Mouse (Mus musculus): ENCODE measurements around the gene Dus3l.

Gene Dus3l

GRCm38 (mm10) chr17:56764474-56765354 is at the start of gene Dus3l:
Gene Dus3l (plus strand): TSS chr17:56764757.
- DNase-seq (ENCODE audit: low read depth), result peak; percentile 96

- DNase-seq (ENCODE audit: low read depth), result no peak
These were observed 49.2 kb upstream of the Dus3l start for GRCm38 (mm10) chr17:56715360-56715759.

GRCm38 (mm10) chr17:56715914-56716654 is 48.5 kb upstream of the Dus3l start:
- no peak for DNase-seq (ENCODE audit: low read depth)

GRCm38 (mm10) chr17:56716655-56717362 is 47.7 kb upstream of the Dus3l start:
- DNase-seq (ENCODE audit: low read depth), result peak; percentile 96

GRCm38 (mm10) chr17:56717363-56718058 is 47.0 kb upstream of the Dus3l start, which contains the start of the genes Ndufa11 and Vmac:
Gene Ndufa11 (plus strand): TSS chr17:56717767.
Gene Vmac (minus strand): TSS chr17:56718022.
- peak; percentile 98 for DNase-seq (ENCODE audit: low read depth)

- no peak for DNase-seq (ENCODE audit: low read depth)
These were observed 42.1 kb upstream of the Dus3l start for GRCm38 (mm10) chr17:56722441-56722840.

GRCm38 (mm10) chr17:56723419-56724161 is 41.0 kb upstream of the Dus3l start:
- DNase-seq (ENCODE audit: low read depth), result no peak

GRCm38 (mm10) chr17:56727029-56727649 is 37.4 kb upstream of the Dus3l start:
- DNase-seq (ENCODE audit: low read depth), result no peak

GRCm38 (mm10) chr17:56727659-56728058 is 36.9 kb upstream of the Dus3l start:
- no peak for DNase-seq (ENCODE audit: low read depth)

GRCm38 (mm10) chr17:56728117-56728516 is 36.4 kb upstream of the Dus3l start:
- DNase-seq (ENCODE audit: low read depth), result no peak

GRCm38 (mm10) chr17:56729151-56729550 is 35.4 kb upstream of the Dus3l start:
- DNase-seq (ENCODE audit: low read depth), result no peak

GRCm38 (mm10) chr17:56729656-56730055 is 34.9 kb upstream of the Dus3l start:
- DNase-seq (ENCODE audit: low read depth), result no peak

GRCm38 (mm10) chr17:56736534-56736933 is 28.0 kb upstream of the Dus3l start:
- peak; percentile 32 for DNase-seq (ENCODE audit: low read depth)

- no peak for DNase-seq (ENCODE audit: low read depth)
These were observed 26.3 kb upstream of the Dus3l start for GRCm38 (mm10) chr17:56738221-56738620.

GRCm38 (mm10) chr17:56740118-56740787 is 24.3 kb upstream of the Dus3l start:
- no peak for DNase-seq (ENCODE audit: low read depth)

- no peak for DNase-seq (ENCODE audit: low read depth)
These were observed 23.8 kb upstream of the Dus3l start for GRCm38 (mm10) chr17:56740788-56741160.

- no peak for DNase-seq (ENCODE audit: low read depth)
These were observed 20.4 kb upstream of the Dus3l start for GRCm38 (mm10) chr17:56744173-56744572.

GRCm38 (mm10) chr17:56751404-56752072 is 13.0 kb upstream of the Dus3l start:
- no peak for DNase-seq (ENCODE audit: low read depth)

GRCm38 (mm10) chr17:56753452-56753851 is 11.1 kb upstream of the Dus3l start:
- no peak for DNase-seq (ENCODE audit: low read depth)
